Mouse (Mus musculus): ENCODE data around the gene Gm13090. TPM values are rescaled to one million over a fixed set of nuclear protein-coding genes. Genes with fewer than 3 reads are reported as not detected.
A peak's percentile ranks its signal among the peaks of the same experiment; 100 is the strongest.

The Gm13090 gene
- polyA plus RNA-seq, 1 experiment from 2014 or later: not detected

- peak overlapping the region; percentile 83 for H3K27ac ChIP-seq
- H3K4me1 ChIP-seq: peaks cover 74% of the 10 kb centered on the region
- WGBS: 90% methylated on average over 10 of the region's 10 CpGs
- H3K9ac ChIP-seq: 0 out of 2 replicates have a peak overlapping the region, but pooled peaks have one; percentile 16
- no peak overlapping the region for H3K4me3 ChIP-seq
- no peaks in the 10 kb centered on the region for H3K9me3 ChIP-seq (replicated peaks)
- H3K4me2 ChIP-seq: peak overlapping the region; percentile 22
- ATAC-seq: no peak
- no peaks in the 10 kb centered on the region for H3K27me3 ChIP-seq
- H3K36me3 ChIP-seq (ENCODE audit: poor library complexity, severe bottlenecking): peaks cover 3% of the 10 kb centered on the region; the same call in 1 of the 2 replicates
Observed at GRCm38 (mm10) chr4:151104147-151104546, 14.8 kb downstream of the Gm13090 start.

GRCm38 (mm10) chr4:151105886-151106285 is 16.5 kb downstream of the Gm13090 start:
- peaks cover 69% of the 10 kb centered on the region for H3K4me1 ChIP-seq
- no peaks in the 10 kb centered on the region for H3K9me3 ChIP-seq (replicated peaks)
- H3K4me2 ChIP-seq: peak overlapping the region; percentile 81
- ATAC-seq: no peak
- WGBS: 68% methylated on average over 6 of the region's 6 CpGs
- peak overlapping the region; percentile 96; the same call in 1 of the 2 replicates for H3K27ac ChIP-seq
- peak overlapping the region; percentile 97 for H3K9ac ChIP-seq
- peak overlapping the region; percentile 87 for H3K4me3 ChIP-seq
- no peaks in the 10 kb centered on the region for H3K27me3 ChIP-seq
- peaks cover 3% of the 10 kb centered on the region; the same call in 1 of the 2 replicates for H3K36me3 ChIP-seq (ENCODE audit: poor library complexity, severe bottlenecking)

- H3K27me3 ChIP-seq: no peaks in the 10 kb centered on the region
- peaks cover 65% of the 10 kb centered on the region for H3K4me1 ChIP-seq
- H3K4me3 ChIP-seq: peak overlapping the region; percentile 87
- peaks cover 3% of the 10 kb centered on the region; the same call in 1 of the 2 replicates for H3K36me3 ChIP-seq (ENCODE audit: poor library complexity, severe bottlenecking)
- H3K9ac ChIP-seq: peak overlapping the region; percentile 97
- WGBS: 24% methylated on average over 10 of the region's 10 CpGs
- no peak for ATAC-seq
- no peaks in the 10 kb centered on the region for H3K9me3 ChIP-seq (replicated peaks)
- H3K4me2 ChIP-seq: peak overlapping the region; percentile 81
- peak overlapping the region; percentile 96 for H3K27ac ChIP-seq
Observed at GRCm38 (mm10) chr4:151106468-151106867, 17.1 kb downstream of the Gm13090 start.

GRCm38 (mm10) chr4:151107131-151108001 is 18.0 kb downstream of the Gm13090 start:
- 2% methylated on average over 36 of the region's 60 CpGs for WGBS
- Histone ChIP-seq H3K4me3 (peak overlapping the region; percentile 87), H3K27ac (peak overlapping the region; percentile 96), H3K4me2 (peak overlapping the region; percentile 81), H3K4me1 (peaks cover 61% of the 10 kb centered on the region), H3K27me3 (no peaks in the 10 kb centered on the region), H3K9ac (peak overlapping the region; percentile 97), H3K9me3 (replicated peaks) (no peaks in the 10 kb centered on the region), H3K36me3 (ENCODE audit: poor library complexity, severe bottlenecking) (peaks cover 2% of the 10 kb centered on the region; the same call in 1 of the 2 replicates)
- peak; percentile 20 for ATAC-seq

- WGBS: under 1% methylated on average over 95 of the region's 101 CpGs
- Histone ChIP-seq H3K36me3 (ENCODE audit: poor library complexity, severe bottlenecking) (no peaks in the 10 kb centered on the region), H3K4me2 (peak overlapping the region; percentile 81), H3K4me1 (peaks cover 52% of the 10 kb centered on the region), H3K9me3 (replicated peaks) (no peaks in the 10 kb centered on the region), H3K27me3 (no peaks in the 10 kb centered on the region), H3K9ac (peak overlapping the region; percentile 97), H3K4me3 (peak overlapping the region; percentile 87), H3K27ac (peak overlapping the region; percentile 96)
- peak; percentile 98 for ATAC-seq
Observed at GRCm38 (mm10) chr4:151108028-151108771, 18.8 kb downstream of the Gm13090 start.

GRCm38 (mm10) chr4:151108834-151109241 is 19.5 kb downstream of the Gm13090 start:
- Histone ChIP-seq H3K9ac (peak overlapping the region; percentile 97), H3K4me1 (peaks cover 47% of the 10 kb centered on the region), H3K27me3 (no peaks in the 10 kb centered on the region), H3K36me3 (ENCODE audit: poor library complexity, severe bottlenecking) (no peaks in the 10 kb centered on the region), H3K4me3 (peak overlapping the region; percentile 87), H3K27ac (peak overlapping the region; percentile 96), H3K4me2 (peak overlapping the region; percentile 81), H3K9me3 (replicated peaks) (no peaks in the 10 kb centered on the region)
- WGBS: 2% methylated on average over 10 of the region's 20 CpGs
- no peak for ATAC-seq

GRCm38 (mm10) chr4:151111226-151111625 is 21.9 kb downstream of the Gm13090 start:
- 70% methylated on average over 8 of the region's 8 CpGs for WGBS
- no peak for ATAC-seq
- H3K9ac ChIP-seq: no peak overlapping the region
- no peak overlapping the region for H3K4me2 ChIP-seq
- no peaks in the 10 kb centered on the region for H3K27me3 ChIP-seq
- H3K4me3 ChIP-seq: no peak overlapping the region
- peaks cover 24% of the 10 kb centered on the region for H3K4me1 ChIP-seq
- H3K27ac ChIP-seq: no peak overlapping the region
- 0 out of 2 replicates have a peak, but pooled peaks cover 3% of the 10 kb centered on the region for H3K36me3 ChIP-seq (ENCODE audit: poor library complexity, severe bottlenecking)
- H3K9me3 ChIP-seq (replicated peaks): no peaks in the 10 kb centered on the region

- 90% methylated on average over 7 of the region's 7 CpGs for WGBS
- H3K27ac ChIP-seq: no peak overlapping the region
- no peak overlapping the region for H3K9ac ChIP-seq
- no peak overlapping the region for H3K4me2 ChIP-seq
- no peak overlapping the region for H3K4me3 ChIP-seq
- peaks cover 7% of the 10 kb centered on the region for H3K36me3 ChIP-seq (ENCODE audit: poor library complexity, severe bottlenecking)
- H3K4me1 ChIP-seq: peaks cover 3% of the 10 kb centered on the region
- no peak for ATAC-seq
- no peaks in the 10 kb centered on the region for H3K27me3 ChIP-seq
- H3K9me3 ChIP-seq (replicated peaks): no peaks in the 10 kb centered on the region
Observed at GRCm38 (mm10) chr4:151114574-151114973, 25.2 kb downstream of the Gm13090 start.

- WGBS: 89% methylated on average over 3 of the region's 3 CpGs
Observed at GRCm38 (mm10) chr4:151118883-151119282, 29.5 kb downstream of the Gm13090 start.

GRCm38 (mm10) chr4:151127636-151128548 is 38.5 kb downstream of the Gm13090 start:
- Histone ChIP-seq H3K36me3 (ENCODE audit: poor library complexity, severe bottlenecking) (peaks cover 34% of the 10 kb centered on the region), H3K4me1 (peaks cover 59% of the 10 kb centered on the region), H3K4me2 (peak overlapping the region; percentile 76), H3K9me3 (replicated peaks) (no peaks in the 10 kb centered on the region), H3K4me3 (peak overlapping the region; percentile 60), H3K27ac (peak overlapping the region; percentile 100), H3K9ac (peak overlapping the region; percentile 98), H3K27me3 (no peaks in the 10 kb centered on the region)
- peak; percentile 67 for ATAC-seq
- WGBS: 7% methylated on average over 9 of the region's 10 CpGs

More at GRCm38 (mm10) chr4:151118883-151119282, 29.5 kb downstream of the Gm13090 start:
- Histone ChIP-seq H3K9me3 (replicated peaks) (no peaks in the 10 kb centered on the region), H3K4me2 (no peak overlapping the region), H3K9ac (no peak overlapping the region), H3K27ac (no peak overlapping the region), H3K27me3 (no peaks in the 10 kb centered on the region), H3K4me3 (no peak overlapping the region), H3K36me3 (ENCODE audit: poor library complexity, severe bottlenecking) (peaks cover 44% of the 10 kb centered on the region), H3K4me1 (no peaks in the 10 kb centered on the region)
- no peak for ATAC-seq

Measured in forebrain, embryonic 13.5 days (tissue).